Mouse (Mus musculus): ENCODE measurements around the gene Trappc12.

Gene Trappc12

GRCm38 (mm10) chr12:28688996-28689395, 61.3 kb downstream of the Trappc12 start:
- DNase-seq (ENCODE audit: low read depth, low spot score), result peak; percentile 49

GRCm38 (mm10) chr12:28686199-28686879, 63.9 kb downstream of the Trappc12 start:
- DNase-seq (ENCODE audit: low read depth, low spot score), result no peak

- no peak for DNase-seq (ENCODE audit: low read depth, low spot score)
Observed at GRCm38 (mm10) chr12:28685771-28686170, 64.5 kb downstream of the Trappc12 start.

- no peak for DNase-seq (ENCODE audit: low read depth, low spot score)
Observed at GRCm38 (mm10) chr12:28684674-28685073, 65.6 kb downstream of the Trappc12 start.

- no peak for DNase-seq (ENCODE audit: low read depth, low spot score)
Observed at GRCm38 (mm10) chr12:28675925-28676209, 74.4 kb downstream of the Trappc12 start.

- DNase-seq (ENCODE audit: low read depth, low spot score), result peak; percentile 96
Observed at GRCm38 (mm10) chr12:28675121-28675924, 74.9 kb downstream of the Trappc12 start, which contains the start of gene Adi1. Gene Adi1 (plus strand): TSS chr12:28675231.

GRCm38 (mm10) chr12:28674038-28674720, 76.1 kb downstream of the Trappc12 start:
- no peak for DNase-seq (ENCODE audit: low read depth, low spot score)

GRCm38 (mm10) chr12:28667287-28667686, 83.0 kb downstream of the Trappc12 start:
- no peak for DNase-seq (ENCODE audit: low read depth, low spot score)

- DNase-seq (ENCODE audit: low read depth, low spot score), result no peak
Observed at GRCm38 (mm10) chr12:28666734-28667133, 83.5 kb downstream of the Trappc12 start.

GRCm38 (mm10) chr12:28662628-28663027, 87.6 kb downstream of the Trappc12 start:
- DNase-seq (ENCODE audit: low read depth, low spot score), result no peak

GRCm38 (mm10) chr12:28649141-28650110, 100.8 kb downstream of the Trappc12 start, which contains the start of gene Rnaseh1:
Gene Rnaseh1 (plus strand): TSS chr12:28649602.
- DNase-seq (ENCODE audit: low read depth, low spot score), result peak; percentile 96
